Mouse (Mus musculus) myocyte (in vitro differentiated cells): ENCODE results near the gene Carns1. TPM values are rescaled to one million over a fixed set of nuclear protein-coding genes. Genes with fewer than 3 reads are reported as not detected.
"Not testable (repeated sequence)": the region's sequence is repeated elsewhere in the genome, so short reads cannot be mapped to it uniquely, and the experiment has no call there.

Source experiments
- H3K27me3 ChIP-seq: one replicate; pipeline ENCODE4 v1.6.1; 2011; ENCODE audit not compliant: control insufficient read depth, insufficient read depth, insufficient read length
- H3K36me3 ChIP-seq: one replicate; pipeline ENCODE4 v1.6.1; 2011; ENCODE audit not compliant: control insufficient read depth, insufficient read depth
- H3K4me2 ChIP-seq: one replicate; pipeline ENCODE4 v1.6.1; 2011; ENCODE audit warnings: low read depth, control low read depth
- H3K4me3 ChIP-seq: one replicate; pipeline ENCODE4 v1.5.1; 2011; ENCODE audit warnings: mild to moderate bottlenecking, control low read depth, moderate library complexity
- H3K79me2 ChIP-seq: one replicate; pipeline ENCODE4 v1.6.1; 2011; ENCODE audit not compliant: control insufficient read depth, insufficient read depth
- H3ac ChIP-seq: one replicate; pipeline ENCODE4 v1.6.1; 2011; ENCODE audit not compliant: control insufficient read depth, insufficient read length
- CEBPB ChIP-seq: IDR thresholded peaks from 2 replicates; pipeline ENCODE4 v1.6.1; 2011; ENCODE audit warnings: mild to moderate bottlenecking, moderate library complexity; ENCODE audit not compliant: poor library complexity, insufficient read depth, severe bottlenecking
- E2F4 ChIP-seq: IDR thresholded peaks from one replicate; pipeline ENCODE4 v1.6.1; 2011; ENCODE audit warnings: mild to moderate bottlenecking, control low read depth, moderate library complexity; ENCODE audit not compliant: insufficient read depth
- MAX ChIP-seq: IDR thresholded peaks from one replicate; pipeline ENCODE4 v1.6.1; 2011; ENCODE audit warnings: low read depth, mild to moderate bottlenecking, control low read depth
- MYOD1 ChIP-seq, 3 experiments: IDR thresholded peaks; one replicate each; pipeline ENCODE4 v1.6.1; 2011; ENCODE audit warnings: control low read depth in 2 of 3, low read depth in 2 of 3, mild to moderate bottlenecking in 2 of 3, moderate library complexity in 1 of 3; ENCODE audit not compliant: insufficient read length in 2 of 3, control insufficient read depth in 1 of 3
- MYOG ChIP-seq, 3 experiments: IDR thresholded peaks; one replicate each; pipeline ENCODE4 v1.6.1; 2011; ENCODE audit warnings: control low read depth in 2 of 3, low read depth in 2 of 3, mild to moderate bottlenecking in 2 of 3; ENCODE audit not compliant: insufficient read length in 2 of 3, control insufficient read depth in 1 of 3, insufficient read depth in 1 of 3
- POLR2A ChIP-seq: IDR thresholded peaks from one replicate; pipeline ENCODE4 v1.6.1; 2011; ENCODE audit warnings: low read depth, mild to moderate bottlenecking, control low read depth, moderate library complexity; ENCODE audit not compliant: insufficient read length
- POLR2AphosphoS2 ChIP-seq: IDR thresholded peaks from one replicate; pipeline ENCODE4 v1.6.1; 2011; ENCODE audit warnings: low read depth, control low read depth; ENCODE audit not compliant: insufficient read length
- REST ChIP-seq: IDR thresholded peaks from one replicate; pipeline ENCODE4 v1.6.1; 2011; ENCODE audit warnings: mild to moderate bottlenecking, control low read depth, moderate library complexity; ENCODE audit not compliant: insufficient read depth, insufficient read length
- SRF ChIP-seq: IDR thresholded peaks from one replicate; pipeline ENCODE4 v1.6.1; 2011; ENCODE audit warnings: low read depth; ENCODE audit not compliant: control insufficient read depth, insufficient read length
- TCF12 ChIP-seq: IDR thresholded peaks from one replicate; pipeline ENCODE4 v1.6.1; 2011; ENCODE audit warnings: mild to moderate bottlenecking, control low read depth; ENCODE audit not compliant: poor library complexity, insufficient read depth, severe bottlenecking
- TCF3 ChIP-seq: IDR thresholded peaks from one replicate; pipeline ENCODE4 v1.6.1; 2011; ENCODE audit warnings: low read depth, control low read depth; ENCODE audit not compliant: insufficient read length
- USF1 ChIP-seq: IDR thresholded peaks from one replicate; pipeline ENCODE4 v1.6.1; 2011; ENCODE audit warnings: low read depth, mild to moderate bottlenecking, control low read depth, moderate library complexity
- polyA plus RNA-seq: library from polyadenylated mRNA; unstranded; fragments of >200 nt; fragmentation: generic; extraction: Trizol; gene quantifications from one replicate; pipeline ENCODE4 v1.2.1, GENCODE M21; 2012; ENCODE audit warnings: missing spikeins

The Carns1 gene
- polyA plus RNA-seq, 1 experiment: 8.2 TPM

GRCm38 (mm10) chr19:4140147-4140546 lies 35.1 kb downstream of the Carns1 start:
- Histone ChIP-seq H3K27me3 (no peaks in the 10 kb centered on the region), H3K36me3 (no peaks in the 10 kb centered on the region), H3K79me2 (no peaks in the 10 kb centered on the region), H3ac (no peak overlapping the region), H3K4me2 (no peak overlapping the region), H3K4me3 (no peak overlapping the region)
- TF ChIP-seq CEBPB: no peak
- TF ChIP-seq E2F4: no peak
- no peak for TF ChIP-seq SRF
- no peak for TF ChIP-seq MYOD1 (IDR thresholded peaks at IDR 0.05; ENCODE audit: control insufficient read depth in 1 of 3, insufficient read length in 2 of 3, low read depth in 2 of 3)
- no peak for TF ChIP-seq POLR2A
- TF ChIP-seq MAX: no peak
- no peak for TF ChIP-seq POLR2AphosphoS2
- TF ChIP-seq TCF12: no peak
- no peak for TF ChIP-seq USF1
- TF ChIP-seq TCF3: no peak
- TF ChIP-seq REST: no peak
- TF ChIP-seq MYOG (IDR thresholded peaks at IDR 0.05; ENCODE audit: control insufficient read depth in 1 of 3, insufficient read depth in 1 of 3, insufficient read length in 2 of 3, low read depth in 2 of 3): no peak

GRCm38 (mm10) chr19:4139446-4139845 lies 35.8 kb downstream of the Carns1 start, which contains the start of gene Gpr152:
TSS of gene Gpr152 (plus strand) at chr19:4139787.
- Histone ChIP-seq H3ac (no peak within 1 kb of the TSS), H3K36me3 (no peaks in the 10 kb centered on the region), H3K27me3 (no peaks in the 10 kb centered on the region), H3K4me2 (no peak within 1 kb of the TSS), H3K79me2 (no peaks in the 10 kb centered on the region), H3K4me3 (no peak within 1 kb of the TSS)
- TF ChIP-seq POLR2A (no peak), E2F4 (no peak), CEBPB (no peak), MYOG (IDR thresholded peaks at IDR 0.05; ENCODE audit: control insufficient read depth in 1 of 3, insufficient read depth in 1 of 3, insufficient read length in 2 of 3, low read depth in 2 of 3) (no peak), MYOD1 (IDR thresholded peaks at IDR 0.05; ENCODE audit: control insufficient read depth in 1 of 3, insufficient read length in 2 of 3, low read depth in 2 of 3) (no peak), SRF (no peak), POLR2AphosphoS2 (no peak), USF1 (no peak), REST (no peak), TCF3 (no peak), TCF12 (no peak), MAX (no peak)

- Histone ChIP-seq H3ac (no peak overlapping the region), H3K79me2 (no peaks in the 10 kb centered on the region), H3K4me3 (no peak overlapping the region), H3K27me3 (no peaks in the 10 kb centered on the region), H3K4me2 (no peak overlapping the region), H3K36me3 (no peaks in the 10 kb centered on the region)
- TF ChIP-seq TCF12 (no peak), TCF3 (no peak), MYOG (IDR thresholded peaks at IDR 0.05; ENCODE audit: control insufficient read depth in 1 of 3, insufficient read depth in 1 of 3, insufficient read length in 2 of 3, low read depth in 2 of 3) (no peak), CEBPB (no peak), REST (no peak), MYOD1 (IDR thresholded peaks at IDR 0.05; ENCODE audit: control insufficient read depth in 1 of 3, insufficient read length in 2 of 3, low read depth in 2 of 3) (no peak), SRF (no peak), POLR2A (no peak), MAX (no peak), USF1 (no peak), POLR2AphosphoS2 (no peak), E2F4 (no peak)
These were observed 37.4 kb downstream of the Carns1 start for GRCm38 (mm10) chr19:4137913-4138312.

- TF ChIP-seq E2F4 (no peak), REST (no peak), CEBPB (no peak), MYOD1 (IDR thresholded peaks at IDR 0.05; ENCODE audit: control insufficient read depth in 1 of 3, insufficient read length in 2 of 3, low read depth in 2 of 3) (no peak), USF1 (no peak), POLR2A (no peak), MYOG (IDR thresholded peaks at IDR 0.05; ENCODE audit: control insufficient read depth in 1 of 3, insufficient read depth in 1 of 3, insufficient read length in 2 of 3, low read depth in 2 of 3) (no peak), TCF3 (no peak), TCF12 (no peak), MAX (no peak)
- Histone ChIP-seq H3ac (no peak overlapping the region), H3K36me3 (peaks cover 12% of the 10 kb centered on the region), H3K79me2 (no peaks in the 10 kb centered on the region), H3K4me3 (no peak overlapping the region), H3K4me2 (no peak overlapping the region), H3K27me3 (no peaks in the 10 kb centered on the region)
These were observed 38.8 kb downstream of the Carns1 start for GRCm38 (mm10) chr19:4136463-4136862.

- not testable (repeated sequence) for H3K79me2 ChIP-seq, H3K27me3 ChIP-seq, H3ac ChIP-seq
These were observed 39.3 kb downstream of the Carns1 start for GRCm38 (mm10) chr19:4135963-4136345.

GRCm38 (mm10) chr19:4135229-4135962 lies 39.9 kb downstream of the Carns1 start:
- not testable (repeated sequence) for H3K4me2 ChIP-seq, H3K4me3 ChIP-seq, H3K27me3 ChIP-seq, H3ac ChIP-seq, H3K79me2 ChIP-seq
- H3K36me3 ChIP-seq: peaks cover 12% of the 10 kb centered on the region

More at GRCm38 (mm10) chr19:4135963-4136345, 39.3 kb downstream of the Carns1 start:
- not testable (repeated sequence) for H3K4me3 ChIP-seq, H3K4me2 ChIP-seq
- H3K36me3 ChIP-seq: peaks cover 12% of the 10 kb centered on the region
